Mouse (Mus musculus) lung, embryonic 14.5 days (tissue): ENCODE data around the gene Fam192a. TPM values are rescaled to one million over a fixed set of nuclear protein-coding genes. Genes with fewer than 3 reads are reported as not detected.
A peak's percentile ranks its signal among the peaks of the same experiment; 100 is the strongest.

Source experiments
- ATAC-seq: fragments of 200-750 bp; cut with Nextera tagmentation; 2 replicates; pipeline ENCODE4 v1.8.0; 2017; ENCODE audit warnings: mild to moderate bottlenecking, moderate TSS enrichment, moderate library complexity; ENCODE audit not compliant: insufficient read depth
- DNase-seq: peaks from one replicate; pipeline ENCODE4 v3.0.0-alpha.2; 2015
- H3K27ac ChIP-seq: fragments of 300-500 bp; sonication (generic); 2 replicates; pipeline ENCODE4 v1.5.1; 2014; ENCODE audit warnings: low read depth, mild to moderate bottlenecking, moderate library complexity
- H3K27me3 ChIP-seq: fragments of 300-500 bp; sonication (generic); 2 replicates; pipeline ENCODE4 v1.6.1; 2014; ENCODE audit warnings: low read length, control low read depth; ENCODE audit not compliant: insufficient read depth
- H3K36me3 ChIP-seq: fragments of 300-500 bp; sonication (generic); 2 replicates; pipeline ENCODE4 v1.6.1; 2014; ENCODE audit warnings: control low read depth; ENCODE audit not compliant: insufficient read depth
- H3K4me1 ChIP-seq: fragments of 300-500 bp; sonication (generic); 2 replicates; pipeline ENCODE4 v1.6.1; 2014; ENCODE audit warnings: antibody characterized with exemption, control low read depth; ENCODE audit not compliant: insufficient read depth
- H3K4me2 ChIP-seq: fragments of 300-500 bp; sonication (generic); 2 replicates; pipeline ENCODE4 v1.6.1; 2014; ENCODE audit warnings: mild to moderate bottlenecking
- H3K4me3 ChIP-seq: fragments of 300-500 bp; sonication (generic); 2 replicates; pipeline ENCODE4 v1.5.1; 2014; ENCODE audit warnings: low read depth, low read length
- H3K9ac ChIP-seq: fragments of 300-500 bp; sonication (generic); 2 replicates; pipeline ENCODE4 v1.6.1; 2014
- H3K9me3 ChIP-seq: fragments of 300-500 bp; sonication (generic); 2 replicates; pipeline ENCODE4 v1.6.1; 2016; ENCODE audit warnings: low read depth, low read length, control low read depth
- CTCF ChIP-seq: IDR thresholded peaks from 2 replicates; pipeline ENCODE4 v1.5.1; 2016; ENCODE audit warnings: antibody characterized with exemption, low read depth
- WGBS: fragments of 180-500 bp; shearing (Covaris S2); extraction: QIAGEN DNeasy Blood & Tissue Kit; methylation state at CpG from one replicate; pipeline ENCODE4 v1.1.7; 2014; 5-methylcytosine and 5-hydroxymethylcytosine counted together
- polyA plus RNA-seq: library from polyadenylated mRNA; unstranded; fragments of >200 nt; fragmentation: Nextera tagmentation; extraction: Ambion mirVana; gene quantifications from 2 replicates; pipeline ENCODE4 v1.2.1, GENCODE M21; 2014

Fam192a gene
- polyA plus RNA-seq, 1 experiment from 2014 or later: 51.2 TPM

GRCm38 (mm10) chr8:94532525-94532872 is 69.3 kb downstream of the Fam192a start:
- DNase-seq (no peak), ATAC-seq (peak; percentile 21; the same call in 1 of the 2 replicates)

GRCm38 (mm10) chr8:94532000-94532399 is 69.8 kb downstream of the Fam192a start:
- Histone ChIP-seq H3K9me3 (no peaks in the 10 kb centered on the region), H3K27ac (no peak overlapping the region), H3K9ac (no peak overlapping the region; the same call in 1 of the 2 replicates), H3K36me3 (no peaks in the 10 kb centered on the region), H3K4me3 (peak overlapping the region; percentile 64), H3K4me1 (no peaks in the 10 kb centered on the region), H3K27me3 (peaks cover 17% of the 10 kb centered on the region), H3K4me2 (peak overlapping the region; percentile 97)
- peak; percentile 9 for DNase-seq
- 2% methylated on average over 8 of the region's 8 CpGs for WGBS
- no peak for ATAC-seq
- TF ChIP-seq CTCF: no peak

More at GRCm38 (mm10) chr8:94532525-94532872, 69.3 kb downstream of the Fam192a start:
- no peak for TF ChIP-seq CTCF
- Histone ChIP-seq H3K27ac (no peak overlapping the region), H3K4me3 (peak overlapping the region; percentile 64), H3K9ac (peak overlapping the region; percentile 70), H3K4me1 (no peaks in the 10 kb centered on the region), H3K36me3 (no peaks in the 10 kb centered on the region), H3K9me3 (no peaks in the 10 kb centered on the region), H3K4me2 (peak overlapping the region; percentile 97), H3K27me3 (peaks cover 17% of the 10 kb centered on the region)
- under 1% methylated on average over 34 of the region's 34 CpGs for WGBS

DNA sequence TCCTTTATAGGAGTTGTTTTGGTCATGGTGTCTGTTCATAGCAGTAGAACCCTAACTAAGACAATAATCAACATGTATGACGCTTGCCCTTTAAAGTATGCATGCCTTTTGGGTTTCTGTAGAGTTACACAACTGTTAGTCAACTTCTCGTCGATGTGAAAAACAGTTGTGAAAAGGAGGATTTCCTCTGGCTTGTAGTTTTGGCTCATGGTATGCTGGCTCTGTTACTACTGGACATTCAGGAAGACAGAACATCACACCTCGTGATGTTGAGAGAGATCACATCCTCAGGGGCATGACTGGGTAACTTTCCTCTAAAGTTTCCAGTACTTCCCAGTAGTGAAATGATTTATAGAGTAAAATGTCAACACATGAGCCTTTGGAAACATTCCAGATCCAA is 71.2 kb downstream of the Fam192a start:
- TF ChIP-seq CTCF: no peak
- H3K4me3 ChIP-seq: no peak overlapping the region
- WGBS: 84% methylated on average over 4 of the region's 4 CpGs
- H3K27ac ChIP-seq: no peak overlapping the region
- no peak overlapping the region for H3K4me2 ChIP-seq
- H3K9me3 ChIP-seq: no peaks in the 10 kb centered on the region
- peaks cover 17% of the 10 kb centered on the region for H3K27me3 ChIP-seq
- H3K4me1 ChIP-seq: no peaks in the 10 kb centered on the region
- no peak for DNase-seq
- ATAC-seq: no peak
- no peak overlapping the region for H3K9ac ChIP-seq
- no peaks in the 10 kb centered on the region for H3K36me3 ChIP-seq

GRCm38 (mm10) chr8:94529875-94530274 is 71.9 kb downstream of the Fam192a start:
- no peak overlapping the region for H3K9ac ChIP-seq
- H3K4me2 ChIP-seq: no peak overlapping the region
- no peak for ATAC-seq
- no peaks in the 10 kb centered on the region for H3K36me3 ChIP-seq
- H3K4me3 ChIP-seq: no peak overlapping the region
- no peak for TF ChIP-seq CTCF
- no peak for DNase-seq
- H3K27me3 ChIP-seq: peaks cover 17% of the 10 kb centered on the region
- WGBS: 60% methylated on average over 4 of the region's 4 CpGs
- H3K4me1 ChIP-seq: no peaks in the 10 kb centered on the region
- H3K9me3 ChIP-seq: no peaks in the 10 kb centered on the region
- H3K27ac ChIP-seq: no peak overlapping the region

DNA sequence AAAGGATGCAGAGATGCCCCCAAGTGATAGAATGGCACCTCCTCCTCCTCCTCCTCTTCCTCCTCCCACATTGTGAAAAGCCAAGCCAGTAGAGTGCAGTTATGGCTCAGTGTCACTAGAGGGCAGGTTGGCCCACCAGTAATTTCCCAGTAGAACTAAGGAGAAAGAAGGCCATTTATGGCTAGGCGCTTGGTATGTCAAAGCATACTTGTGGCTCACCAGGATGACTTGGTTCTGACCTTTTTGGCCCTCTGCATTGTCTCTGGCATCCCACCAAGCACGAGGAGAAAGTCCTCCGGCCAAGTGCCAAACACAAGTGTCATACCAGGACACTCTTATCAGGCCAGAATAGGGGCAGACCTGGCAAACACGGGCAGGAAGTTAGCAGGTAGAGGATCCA is 73.6 kb downstream of the Fam192a start:
- DNase-seq (peak; percentile 74), ATAC-seq (no peak)
- Histone ChIP-seq H3K9me3 (no peaks in the 10 kb centered on the region), H3K4me2 (no peak overlapping the region), H3K4me1 (no peaks in the 10 kb centered on the region), H3K36me3 (no peaks in the 10 kb centered on the region), H3K27ac (no peak overlapping the region), H3K9ac (no peak overlapping the region), H3K27me3 (0 out of 2 replicates have a peak, but pooled peaks cover 8% of the 10 kb centered on the region), H3K4me3 (no peak overlapping the region)
- TF ChIP-seq CTCF: peak; percentile 83
- WGBS: 37% methylated on average over 4 of the region's 4 CpGs

DNA sequence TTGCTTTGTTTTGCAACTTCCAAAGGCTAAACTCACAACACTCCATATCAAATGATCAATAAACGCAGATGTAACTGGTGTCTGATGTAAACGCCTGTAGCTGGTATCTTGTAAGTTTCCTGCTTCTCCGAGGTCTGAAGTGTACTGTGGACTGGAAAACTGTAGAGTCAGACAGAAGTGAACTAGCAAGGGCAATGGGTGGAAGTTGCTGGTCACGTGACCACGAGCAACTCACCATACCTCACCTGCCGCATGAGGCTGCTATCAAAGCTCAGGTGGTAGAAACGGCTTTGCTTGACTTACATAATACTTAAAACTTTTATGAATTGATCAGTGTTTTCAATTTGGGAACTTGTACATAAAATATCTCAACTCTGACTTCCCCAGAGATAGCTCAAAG is 74.6 kb downstream of the Fam192a start:
- Histone ChIP-seq H3K9ac (no peak overlapping the region), H3K27me3 (0 out of 2 replicates have a peak, but pooled peaks cover 2% of the 10 kb centered on the region), H3K4me1 (no peaks in the 10 kb centered on the region), H3K9me3 (no peaks in the 10 kb centered on the region), H3K27ac (no peak overlapping the region), H3K4me3 (no peak overlapping the region), H3K36me3 (no peaks in the 10 kb centered on the region), H3K4me2 (no peak overlapping the region)
- 70% methylated on average over 7 of the region's 7 CpGs for WGBS
- ATAC-seq: no peak
- TF ChIP-seq CTCF: no peak
- no peak for DNase-seq

DNA sequence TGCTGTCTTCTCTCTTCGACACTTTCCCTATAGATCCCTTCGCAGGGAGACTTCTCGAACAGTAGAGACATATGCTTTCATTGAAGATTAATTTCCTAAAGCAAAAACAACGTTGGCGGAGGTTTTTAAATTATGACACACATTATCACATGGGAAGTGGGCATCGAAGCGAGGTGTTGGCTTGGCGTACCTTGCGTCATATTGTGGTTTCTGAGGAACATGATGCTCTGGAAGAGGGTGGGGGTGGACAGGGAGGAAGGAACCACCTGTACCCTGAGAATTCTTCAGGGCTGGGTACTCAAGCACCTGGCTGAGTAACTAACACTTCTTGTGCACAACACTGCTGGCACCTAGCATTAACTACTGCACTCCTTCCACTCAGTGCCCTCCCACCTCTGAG is 77.2 kb downstream of the Fam192a start:
- Histone ChIP-seq H3K27me3 (no peaks in the 10 kb centered on the region), H3K4me2 (no peak overlapping the region), H3K4me3 (no peak overlapping the region), H3K36me3 (no peaks in the 10 kb centered on the region), H3K9ac (no peak overlapping the region), H3K9me3 (no peaks in the 10 kb centered on the region), H3K27ac (no peak overlapping the region), H3K4me1 (no peaks in the 10 kb centered on the region)
- TF ChIP-seq CTCF: no peak
- no peak for ATAC-seq
- no peak for DNase-seq
- 73% methylated on average over 9 of the region's 9 CpGs for WGBS

Other genes with a start within 250 kb of the Fam192a start
- gene Herpud1, start 215.6 kb downstream of the Fam192a start, polyA plus RNA-seq: 97.9 and 111 TPM in 2 replicates
- gene Nlrc5, start 167.6 kb downstream of the Fam192a start, polyA plus RNA-seq: 0.11 and 0.46 TPM in 2 replicates
- gene Cpne2, start 69.0 kb downstream of the Fam192a start, polyA plus RNA-seq: 12.1 and 12.4 TPM in 2 replicates
- 34.2 and 35.0 TPM in 2 replicates for gene Rspry1, start 60 bp downstream of the Fam192a start, polyA plus RNA-seq
- 68.8 and 78.7 TPM in 2 replicates for gene Arl2bp, start 64.6 kb upstream of the Fam192a start, polyA plus RNA-seq
- 4.2 and 4.4 TPM in 2 replicates for gene Pllp, start 94.3 kb upstream of the Fam192a start, polyA plus RNA-seq
- gene Ccl22, start 143.6 kb upstream of the Fam192a start, polyA plus RNA-seq: not detected in 2 replicates
- gene Cx3cl1, start 170.0 kb upstream of the Fam192a start, polyA plus RNA-seq: 7.3 and 8.0 TPM in 2 replicates
- not detected in 2 replicates for gene Ccl17, start 208.5 kb upstream of the Fam192a start, polyA plus RNA-seq
- gene Coq9, start 236.3 kb upstream of the Fam192a start, polyA plus RNA-seq: 58.3 and 61.0 TPM in 2 replicates
- gene Ciapin1, start 236.4 kb upstream of the Fam192a start, polyA plus RNA-seq: 96.0 and 105 TPM in 2 replicates